Mouse (Mus musculus): ENCODE data around the gene Gm4922.

DNA sequence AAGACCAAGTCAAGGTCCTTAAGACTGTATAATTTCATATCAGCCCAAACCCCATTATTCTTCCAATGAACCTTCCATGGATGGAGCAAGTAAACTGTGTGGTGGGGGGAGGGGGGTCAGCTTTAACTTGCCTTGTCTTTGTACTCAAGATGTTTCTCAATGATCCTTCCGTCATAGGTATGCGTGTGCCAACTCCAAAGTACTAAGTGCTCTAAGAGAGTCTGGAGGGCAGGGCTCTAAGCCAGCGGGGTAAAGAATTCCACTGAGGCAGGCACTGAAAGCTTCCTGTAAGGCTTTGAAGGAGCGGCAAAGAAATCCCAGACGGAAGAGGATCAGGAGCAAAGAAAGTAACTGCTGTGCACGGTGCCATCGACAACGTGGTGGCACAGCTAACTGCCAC, 45.6 kb downstream of the Gm4922 start:
- no peak for TF ChIP-seq CTCF (IDR thresholded peaks at IDR 0.05; ENCODE audit: control insufficient read depth, insufficient read depth, insufficient read length)
- no peak for TF ChIP-seq USF1 (IDR thresholded peaks at IDR 0.05; ENCODE audit: low read depth)
- no peak for TF ChIP-seq MAX (IDR thresholded peaks at IDR 0.05)
- no peak for TF ChIP-seq CEBPB (IDR thresholded peaks at IDR 0.05; ENCODE audit: low read depth)
- TF ChIP-seq MYOD1 (IDR thresholded peaks at IDR 0.05; ENCODE audit: control insufficient read depth, insufficient read length, low read depth): no peak
- TF ChIP-seq MYOG (IDR thresholded peaks at IDR 0.05; ENCODE audit: control insufficient read depth, extremely low read depth, insufficient read length): no peak

Measured in C2C12 (cell line).